Mouse (Mus musculus) retina, embryonic 14.5 days (tissue): ENCODE measurements around the gene Spdye4a.
A peak's percentile ranks its signal among the peaks of the same experiment; 100 is the strongest.
"Not testable (repeated sequence)": the region's sequence is repeated elsewhere in the genome, so short reads cannot be mapped to it uniquely, and the experiment has no call there.

Source experiments
- DNase-seq: peaks from one replicate; pipeline ENCODE4 v3.0.0-alpha.2; 2015; ENCODE audit warnings: low spot score

Gene Spdye4a

GRCm38 (mm10) chr5:143235028-143235693 lies 8.5 kb upstream of the Spdye4a start, which contains the start of gene Zfp12:
Gene Zfp12, plus strand, starts transcription at chr5:143235163.
- peak; percentile 98 for DNase-seq

- no peak for DNase-seq
Observed at GRCm38 (mm10) chr5:143222287-143222686, 4.4 kb downstream of the Spdye4a start.

GRCm38 (mm10) chr5:143220996-143221395 lies 5.7 kb downstream of the Spdye4a start:
- DNase-seq: no peak

GRCm38 (mm10) chr5:143213832-143214231 lies 12.9 kb downstream of the Spdye4a start:
- no peak for DNase-seq

- DNase-seq: no peak
Observed at GRCm38 (mm10) chr5:143205015-143205414, 21.7 kb downstream of the Spdye4a start.

GRCm38 (mm10) chr5:143196506-143196905 lies 30.2 kb downstream of the Spdye4a start:
- no peak for DNase-seq

- DNase-seq: no peak
Observed at GRCm38 (mm10) chr5:143195166-143195565, 31.5 kb downstream of the Spdye4a start.

GRCm38 (mm10) chr5:143194747-143195146 lies 31.9 kb downstream of the Spdye4a start:
- not testable (repeated sequence) for DNase-seq

GRCm38 (mm10) chr5:143192806-143193205 lies 33.9 kb downstream of the Spdye4a start:
- DNase-seq: no peak

- DNase-seq: not testable (repeated sequence)
Observed at GRCm38 (mm10) chr5:143188014-143188413, 38.7 kb downstream of the Spdye4a start.

- peak; percentile 96 for DNase-seq
Observed at GRCm38 (mm10) chr5:143180255-143181076, 46.2 kb downstream of the Spdye4a start, which contains the start of the genes Rbak and Spdye4b. Gene Rbak, minus strand, starts transcription at chr5:143180775. Gene Spdye4b, plus strand, starts transcription at chr5:143181017.

- peak; percentile 55 for DNase-seq
Observed at GRCm38 (mm10) chr5:143179179-143179578, 47.5 kb downstream of the Spdye4a start.

- DNase-seq: no peak
Observed at GRCm38 (mm10) chr5:143177541-143178200, 49.0 kb downstream of the Spdye4a start.

- DNase-seq: no peak
Observed at GRCm38 (mm10) chr5:143175970-143176369, 50.7 kb downstream of the Spdye4a start.
